Mouse (Mus musculus) liver, postnatal 0 days (tissue): Measurements from ENCODE around the gene Wbp11.

Experiments
- CTCF ChIP-seq: sonication (generic); IDR thresholded peaks from 2 replicates; pipeline ENCODE4 v1.5.1; 2016; ENCODE audit warnings: antibody characterized with exemption, low read depth
- EP300 ChIP-seq: IDR thresholded peaks from 2 replicates; pipeline ENCODE4 v1.6.1; 2016; ENCODE audit warnings: antibody characterized with exemption, low read depth, mild to moderate bottlenecking

- no peak for TF ChIP-seq CTCF
- TF ChIP-seq EP300, result no peak
These were observed 58.9 kb downstream of the Wbp11 start for GRCm38 (mm10) chr6:136769143-136769542.
